Comparison of ENCODE assay signal across 8 mouse cellular contexts in genomic region chr5:20950516-20950854, GRCm38 (mm10). TPM values are rescaled to one million over a fixed set of nuclear protein-coding genes. Genes with fewer than 3 reads are reported as not detected.
DNase-seq lines count a peak whose midpoint lies in the region; ATAC-seq lines count a peak whose summit lies in the region.

No protein-coding gene starts in this region.

- peaks cover 30% of the 10 kb centered on the region for H3K4me1 ChIP-seq in heart, embryonic 15.5 days (replicated peaks)
- H3K4me1 ChIP-seq in hindbrain, embryonic 14.5 days (replicated peaks; ENCODE audit: control insufficient read depth, insufficient read depth, low read length): peaks cover 10% of the 10 kb centered on the region
- peaks cover 15% of the 10 kb centered on the region for H3K4me1 ChIP-seq in midbrain, embryonic 14.5 days (ENCODE audit: control insufficient read depth, insufficient read depth, low read length)

- ATAC-seq in heart, embryonic 15.5 days (replicated peaks; ENCODE audit: insufficient number of reproducible peaks, insufficient read depth, low FRiP score, low read depth): no peak
- ATAC-seq in hindbrain, embryonic 14.5 days (ENCODE audit: low FRiP score): no peak
- ATAC-seq in midbrain, embryonic 14.5 days (ENCODE audit: low FRiP score, low TSS enrichment): no peak

- intact Hi-C loops in heart, postnatal 25 days (cut with DNase I): loop anchor here (5.0 kb wide), 3 partner anchors 33 to 107 kb away; partner anchors contain the start of genes Phtf2, Ptpn12 and Tmem60

- peak overlapping the region; percentile 97 for H3K27ac ChIP-seq in heart, embryonic 15.5 days
- H3K27ac ChIP-seq in hindbrain, embryonic 14.5 days: peak overlapping the region; percentile 99
- H3K27ac ChIP-seq in midbrain, embryonic 14.5 days (replicated peaks; ENCODE audit: low read depth, low read length): peak overlapping the region; percentile 97; the same call in 1 of the 2 replicates

- WGBS in heart, embryonic 15.5 days: under 1% methylated on average over 9 of the region's 9 CpGs
- WGBS in hindbrain, embryonic 14.5 days: under 1% methylated on average over 9 of the region's 9 CpGs
- WGBS in midbrain, embryonic 14.5 days: 0% methylated on average over 9 of the region's 9 CpGs

- H3K9me3 ChIP-seq in heart, embryonic 15.5 days (replicated peaks): no peaks in the 10 kb centered on the region
- no peaks in the 10 kb centered on the region for H3K9me3 ChIP-seq in hindbrain, embryonic 14.5 days (ENCODE audit: control insufficient read depth, low read length)
- H3K9me3 ChIP-seq in midbrain, embryonic 14.5 days (ENCODE audit: control insufficient read depth, low read length): no peaks in the 10 kb centered on the region

- peak overlapping the region; percentile 98 for H3K4me3 ChIP-seq in heart, embryonic 15.5 days
- H3K4me3 ChIP-seq in hindbrain, embryonic 14.5 days (replicated peaks; ENCODE audit: low read length): peak overlapping the region; percentile 97
- peak overlapping the region; percentile 95 for H3K4me3 ChIP-seq in midbrain, embryonic 14.5 days (replicated peaks; ENCODE audit: low read depth, low read length)

- peak overlapping the region; percentile 98 for H3K9ac ChIP-seq in heart, embryonic 15.5 days
- peak overlapping the region; percentile 90 for H3K9ac ChIP-seq in hindbrain, embryonic 14.5 days
- peak overlapping the region; percentile 92 for H3K9ac ChIP-seq in midbrain, embryonic 14.5 days (replicated peaks; ENCODE audit: low read length)

- H3K4me2 ChIP-seq in heart, embryonic 15.5 days: peak overlapping the region; percentile 61
- peak overlapping the region; percentile 64 for H3K4me2 ChIP-seq in hindbrain, embryonic 14.5 days (replicated peaks)
- peak overlapping the region; percentile 76 for H3K4me2 ChIP-seq in midbrain, embryonic 14.5 days (ENCODE audit: low read length)

- no peaks in the 10 kb centered on the region for H3K36me3 ChIP-seq in heart, embryonic 15.5 days
- no peaks in the 10 kb centered on the region for H3K36me3 ChIP-seq in hindbrain, embryonic 14.5 days (replicated peaks; ENCODE audit: control insufficient read depth, insufficient read depth)
- no peaks in the 10 kb centered on the region for H3K36me3 ChIP-seq in midbrain, embryonic 14.5 days (ENCODE audit: control insufficient read depth, insufficient read depth, low read length)

- no peaks in the 10 kb centered on the region for H3K27me3 ChIP-seq in heart, embryonic 15.5 days
- no peaks in the 10 kb centered on the region for H3K27me3 ChIP-seq in hindbrain, embryonic 14.5 days (ENCODE audit: control insufficient read depth, insufficient read depth, low read length)
- no peaks in the 10 kb centered on the region for H3K27me3 ChIP-seq in midbrain, embryonic 14.5 days (ENCODE audit: control insufficient read depth, insufficient read depth, low read length)

- DNase-seq in heart, postnatal 25 days (ENCODE audit: low spot score): no peak
- peak; percentile 18 for DNase-seq in T-cell, adult 2 months (ENCODE audit: low spot score)
- no peak for DNase-seq in hindbrain, embryonic 14.5 days (ENCODE audit: low spot score)
- DNase-seq in midbrain, embryonic 14.5 days: no peak
- DNase-seq in layer of hippocampus, postnatal 36 days: no peak
- no peak for DNase-seq in right cerebral cortex, postnatal 25 days
- no peak for DNase-seq in yolk sac, embryonic 10.5 days (ENCODE audit: low spot score)

RNA-seq across cellular contexts. Expression of gene Rsbn1l, which starts 5.7 kb away (rescaled TPM):
- polyA plus RNA-seq in heart, embryonic 15.5 days (2015; fragmentation: Nextera tagmentation; extraction: Ambion mirVana): 5.6 and 6.4 TPM in 2 replicates
- 10 to 100 TPM; 13.2 to 14.0 TPM for total RNA-seq in heart, postnatal 25 days (2021)
- polyA plus RNA-seq in hindbrain, embryonic 14.5 days (2014; fragmentation: Nextera tagmentation; extraction: Ambion mirVana): 4.3 and 5.6 TPM in 2 replicates
- polyA plus RNA-seq in midbrain, embryonic 14.5 days (2014; fragmentation: Nextera tagmentation; extraction: Ambion mirVana): 5.7 and 6.6 TPM in 2 replicates
- total RNA-seq in layer of hippocampus, postnatal 36 days (2021): 10 to 100 TPM; 19.9 to 21.1 TPM
